Mouse (Mus musculus): ENCODE data around the gene Nap1l1.
A peak's percentile ranks its signal among the peaks of the same experiment; 100 is the strongest.
"Not testable (repeated sequence)": the region's sequence is repeated elsewhere in the genome, so short reads cannot be mapped to it uniquely, and the experiment has no call there.

Nap1l1 gene

DNA sequence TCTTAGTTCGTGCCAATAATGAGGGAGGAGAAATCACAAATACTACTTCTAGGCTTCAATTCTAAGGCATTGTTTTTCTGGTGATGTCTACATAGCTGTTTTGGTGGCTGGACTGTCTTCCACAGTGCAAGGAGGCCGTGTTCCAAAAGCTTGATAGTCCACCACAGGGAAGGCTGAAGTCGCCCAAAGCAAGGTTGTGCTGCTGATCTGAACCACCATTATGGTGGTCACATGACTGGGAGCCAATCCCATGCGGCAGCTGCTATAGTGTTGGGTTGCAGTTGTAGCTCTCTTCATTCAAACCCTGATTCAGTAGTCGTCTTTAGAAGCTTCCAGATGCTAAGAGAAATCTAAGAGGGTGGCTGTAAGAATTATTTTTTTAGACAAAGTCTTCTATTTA is 6.6 kb downstream of the Nap1l1 start:
- DNase-seq (ENCODE audit: low spot score in 2 of 2): no peak

DNA sequence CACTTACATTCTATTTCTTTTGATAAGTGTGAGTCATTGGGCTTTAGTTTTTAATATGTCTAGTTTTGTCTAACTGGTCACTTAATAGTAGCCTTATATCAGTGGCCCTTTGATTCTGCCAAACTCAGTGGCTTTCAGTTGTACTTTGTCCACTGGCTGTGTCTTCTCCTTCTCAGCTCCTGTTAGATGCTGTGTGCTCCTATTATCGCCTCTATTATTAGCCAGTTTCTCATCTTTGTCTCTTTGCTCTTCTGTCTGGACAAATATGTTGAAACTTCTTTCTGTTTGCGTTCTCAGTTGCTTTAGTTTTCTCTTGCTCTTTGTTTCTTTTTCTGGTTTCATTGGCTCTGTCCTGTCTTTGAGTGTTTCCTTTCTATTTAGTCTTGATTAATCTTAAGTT is 9.6 kb downstream of the Nap1l1 start:
- no peak for DNase-seq (ENCODE audit: low spot score in 2 of 2)

DNA sequence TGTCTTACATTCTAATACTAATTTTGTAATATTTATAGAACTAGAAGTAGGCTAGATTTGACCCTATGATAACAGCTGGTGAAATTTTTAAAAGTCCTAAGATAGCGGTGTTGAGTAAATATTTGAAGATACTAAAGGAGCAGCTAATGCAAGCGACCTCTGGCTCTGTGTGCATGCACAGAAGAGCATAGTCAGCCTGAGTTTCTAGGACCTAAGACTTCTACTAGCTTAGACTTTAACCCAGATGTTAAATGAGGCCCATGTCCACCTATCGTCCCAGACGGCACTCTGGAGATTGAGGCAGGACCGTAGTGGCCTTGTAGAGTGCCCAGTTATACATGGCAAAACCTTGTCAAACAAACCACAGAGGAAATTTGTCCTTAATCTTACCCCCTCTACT is 11.1 kb downstream of the Nap1l1 start:
- DNase-seq (ENCODE audit: low spot score in 2 of 2): no peak

GRCm38 (mm10) chr10:111488793-111489192 is 15.8 kb downstream of the Nap1l1 start:
- DNase-seq (ENCODE audit: low spot score in 2 of 2): no peak

DNA sequence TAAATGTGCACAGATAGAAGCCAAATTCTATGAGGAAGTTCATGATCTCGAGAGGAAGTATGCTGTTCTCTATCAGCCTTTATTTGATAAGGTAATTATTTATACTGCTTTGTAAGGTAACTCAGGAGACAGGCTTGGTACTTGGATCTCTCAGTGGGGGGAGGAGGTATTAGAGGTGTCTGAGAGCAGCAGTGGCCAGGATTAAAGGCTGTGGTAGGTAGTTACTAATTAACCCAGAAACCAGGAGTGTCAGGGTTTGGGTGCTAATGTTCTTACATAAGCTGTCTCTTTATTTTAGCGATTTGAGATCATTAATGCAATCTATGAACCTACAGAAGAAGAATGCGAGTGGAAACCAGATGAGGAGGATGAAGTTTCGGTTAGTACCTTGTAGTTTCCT is 17.1 kb downstream of the Nap1l1 start:
- DNase-seq (ENCODE audit: low spot score in 2 of 2): not testable (repeated sequence)

DNA sequence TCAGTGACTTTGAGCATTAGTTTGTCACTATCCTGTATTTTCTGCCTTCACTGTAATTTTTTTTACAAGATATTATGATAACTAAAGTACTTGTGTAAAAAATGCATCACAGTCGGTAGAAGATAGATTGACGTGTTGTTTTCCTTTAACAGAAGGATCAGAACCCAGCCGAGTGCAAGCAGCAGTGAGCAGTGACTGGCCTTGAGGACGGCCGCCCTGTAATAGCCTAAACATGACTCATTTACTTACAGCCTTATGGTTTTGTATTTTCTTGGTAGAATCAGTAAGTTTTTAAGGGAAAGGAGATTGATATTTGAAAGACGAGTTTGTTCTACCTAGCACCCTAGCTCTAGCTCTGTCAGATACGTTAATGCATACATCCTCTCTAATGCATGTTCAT is 22.9 kb downstream of the Nap1l1 start:
- no peak for DNase-seq (ENCODE audit: low spot score in 2 of 2)

GRCm38 (mm10) chr10:111499892-111500291 is 26.9 kb downstream of the Nap1l1 start:
- DNase-seq (ENCODE audit: low spot score in 2 of 2): no peak

GRCm38 (mm10) chr10:111503071-111503470 is 30.0 kb downstream of the Nap1l1 start:
- peak; percentile 63 to 67 for DNase-seq (ENCODE audit: low spot score in 2 of 2)

GRCm38 (mm10) chr10:111503716-111504115 is 30.7 kb downstream of the Nap1l1 start:
- DNase-seq (ENCODE audit: low spot score in 2 of 2): no peak

DNA sequence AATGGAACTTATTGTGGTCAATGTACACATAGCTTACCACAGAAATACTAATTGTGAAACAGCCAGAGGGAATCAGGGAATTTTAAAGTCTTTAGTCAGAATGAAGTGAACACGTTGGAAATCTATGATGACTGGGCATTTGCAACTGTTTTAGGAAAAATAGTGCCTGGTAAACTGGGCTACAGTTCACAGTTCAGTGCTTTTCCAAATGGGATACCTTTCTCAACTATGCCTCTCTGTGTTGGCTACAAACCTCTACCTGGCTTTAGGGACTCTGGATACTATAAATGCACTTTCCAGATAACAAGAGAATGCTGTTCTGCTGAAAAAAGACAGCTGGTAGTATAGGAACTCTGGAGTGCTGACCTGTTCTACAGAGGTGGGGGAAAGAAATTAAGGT is 31.6 kb downstream of the Nap1l1 start:
- DNase-seq (ENCODE audit: low spot score in 2 of 2): no peak

- DNase-seq (ENCODE audit: low spot score in 2 of 2): no peak
Observed at GRCm38 (mm10) chr10:111505406-111505805, 32.4 kb downstream of the Nap1l1 start.

GRCm38 (mm10) chr10:111506101-111506925 is 33.3 kb downstream of the Nap1l1 start, which contains the start of gene Phlda1:
TSS of gene Phlda1 (plus strand) at chr10:111506286.
- peak; percentile 96 to 97 for DNase-seq (ENCODE audit: low spot score in 2 of 2)

- peak; percentile 26 to 60 for DNase-seq (ENCODE audit: low spot score in 2 of 2)
Observed at GRCm38 (mm10) chr10:111506926-111507459, 34.0 kb downstream of the Nap1l1 start.

DNA sequence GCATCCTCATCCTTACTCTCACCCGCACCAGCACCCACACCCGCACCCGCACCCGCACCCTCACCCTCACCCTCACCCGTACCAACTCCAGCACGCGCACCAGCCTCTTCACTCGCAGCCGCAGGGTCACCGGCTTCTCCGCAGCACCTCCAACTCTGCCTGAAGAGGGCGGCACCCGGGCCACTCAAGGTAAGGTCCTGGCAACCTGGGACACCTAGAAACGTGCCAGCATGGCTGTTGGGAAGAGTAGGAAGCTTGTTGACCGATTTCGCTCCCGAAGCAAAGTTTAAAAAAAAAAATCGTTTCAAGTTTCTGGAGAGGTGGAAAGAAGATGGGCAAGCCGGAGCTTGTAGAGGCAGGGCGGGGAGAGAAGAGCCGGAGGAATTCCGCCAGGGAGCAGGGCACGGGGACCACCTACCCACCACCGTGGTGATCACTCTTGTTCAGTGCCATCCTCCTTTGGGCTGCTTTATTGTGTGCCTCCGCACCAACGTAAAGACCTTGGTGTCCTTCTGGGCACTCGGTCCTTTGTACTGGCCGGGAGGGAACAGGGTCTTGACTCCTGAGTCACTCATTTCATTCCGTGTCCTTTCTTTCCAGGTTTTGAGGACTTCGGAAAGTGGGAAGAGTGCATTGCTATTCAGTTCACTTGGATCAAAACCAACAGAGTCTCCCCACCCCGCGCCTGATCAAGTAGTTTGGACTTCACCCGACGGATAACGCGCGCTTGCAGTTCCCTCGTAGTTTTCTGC is 34.6 kb downstream of the Nap1l1 start:
- DNase-seq (ENCODE audit: low spot score in 2 of 2): peak; percentile 57 to 69

DNA sequence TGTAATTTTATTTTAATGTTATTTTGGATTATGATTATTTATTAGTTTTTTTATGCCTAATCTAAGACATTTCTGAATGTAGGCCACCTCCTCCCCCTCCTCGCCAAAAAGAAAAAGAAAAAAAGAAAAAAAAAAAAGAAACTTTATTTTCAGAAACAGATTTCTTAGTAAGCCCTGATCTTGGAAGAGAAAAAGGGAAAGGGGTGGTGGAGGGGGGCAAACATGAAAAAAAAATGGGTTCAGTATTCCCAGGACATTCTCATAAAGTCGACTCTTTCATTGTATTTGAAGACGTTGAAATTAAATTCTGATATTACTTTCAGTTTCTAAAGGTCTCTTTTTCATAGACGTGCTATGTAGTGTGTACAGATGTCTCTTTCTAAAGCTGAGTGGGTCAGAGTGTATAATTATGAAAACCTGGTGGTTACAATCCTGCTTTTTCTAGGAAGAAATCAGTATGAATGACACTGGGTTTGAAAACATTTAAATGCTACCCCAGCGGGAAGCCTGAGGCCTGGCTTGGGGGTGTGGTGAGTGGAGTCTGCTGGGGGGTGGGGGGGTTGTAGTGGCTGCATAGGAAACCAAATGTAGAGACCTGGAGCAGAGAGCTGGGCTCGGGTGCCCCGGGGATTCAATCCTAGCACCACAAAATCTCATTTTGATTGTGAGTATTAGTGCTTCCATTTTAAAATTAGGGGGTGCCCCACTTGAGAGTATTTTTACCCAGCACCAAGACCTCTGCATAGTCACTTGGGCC is 35.5 kb downstream of the Nap1l1 start:
- no peak for DNase-seq (ENCODE audit: low spot score in 2 of 2)

- no peak for DNase-seq (ENCODE audit: low spot score in 2 of 2)
Observed at GRCm38 (mm10) chr10:111509103-111509784, 36.2 kb downstream of the Nap1l1 start.

- no peak for DNase-seq (ENCODE audit: low spot score in 2 of 2)
Observed at GRCm38 (mm10) chr10:111509981-111510380, 37.0 kb downstream of the Nap1l1 start.

GRCm38 (mm10) chr10:111510798-111511197 is 37.8 kb downstream of the Nap1l1 start:
- no peak for DNase-seq (ENCODE audit: low spot score in 2 of 2)

DNA sequence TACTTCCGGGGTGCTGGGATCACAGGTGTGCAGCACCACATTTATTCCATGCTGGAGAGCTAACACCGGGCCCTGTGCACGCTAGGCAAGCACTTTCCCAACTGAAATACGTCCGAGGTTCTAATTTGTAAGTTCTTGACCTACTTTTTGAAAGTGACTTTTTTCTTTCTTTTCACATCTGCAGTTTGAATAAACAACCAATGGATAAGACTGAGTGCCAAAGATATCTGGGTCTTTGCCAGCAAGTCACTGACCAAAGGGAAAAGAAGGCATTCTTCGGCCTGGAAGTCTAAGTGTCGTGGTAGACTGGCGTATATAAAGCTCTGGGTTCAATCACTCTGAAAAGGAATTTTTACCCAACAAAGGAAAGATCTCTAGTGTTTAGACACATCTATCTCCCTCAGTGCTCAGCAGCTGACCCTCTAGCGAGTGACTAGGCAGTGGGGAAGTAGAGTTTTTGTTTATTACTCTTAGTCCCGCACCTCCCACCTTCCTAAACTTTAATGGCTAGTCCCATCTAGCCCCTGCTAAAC is 39.1 kb downstream of the Nap1l1 start:
- no peak for DNase-seq (ENCODE audit: low spot score in 2 of 2)

DNA sequence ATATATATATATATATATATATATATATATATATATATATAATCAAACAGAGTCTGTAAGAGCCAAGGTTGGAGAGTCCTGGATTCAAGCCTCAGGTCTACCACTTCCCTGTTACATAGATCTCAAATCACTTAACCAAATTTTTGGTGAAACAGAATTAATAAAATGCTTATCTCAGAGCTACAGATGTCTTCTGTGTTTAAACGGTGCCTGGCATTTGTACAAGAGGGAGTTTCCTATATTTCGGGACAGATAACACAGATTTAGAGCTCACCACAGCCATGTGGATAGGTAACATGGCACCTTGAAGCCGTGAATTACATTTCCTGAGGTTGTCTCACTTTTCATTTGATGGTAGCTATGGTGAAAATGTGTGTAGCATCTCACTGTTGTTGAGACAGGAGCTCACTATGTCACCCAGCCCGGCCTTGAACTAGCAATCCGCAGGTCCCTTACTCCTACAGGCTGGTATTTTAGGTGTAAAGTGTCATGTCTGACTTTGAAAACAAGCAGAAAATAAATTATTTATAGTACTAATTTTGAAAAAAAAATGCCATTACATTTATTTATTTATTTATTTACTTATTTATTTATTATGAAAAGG is 41.4 kb downstream of the Nap1l1 start:
- no peak for DNase-seq (ENCODE audit: low spot score in 2 of 2)
